8 mouse cellular contexts compared by ENCODE assay signal in the genomic region with DNA sequence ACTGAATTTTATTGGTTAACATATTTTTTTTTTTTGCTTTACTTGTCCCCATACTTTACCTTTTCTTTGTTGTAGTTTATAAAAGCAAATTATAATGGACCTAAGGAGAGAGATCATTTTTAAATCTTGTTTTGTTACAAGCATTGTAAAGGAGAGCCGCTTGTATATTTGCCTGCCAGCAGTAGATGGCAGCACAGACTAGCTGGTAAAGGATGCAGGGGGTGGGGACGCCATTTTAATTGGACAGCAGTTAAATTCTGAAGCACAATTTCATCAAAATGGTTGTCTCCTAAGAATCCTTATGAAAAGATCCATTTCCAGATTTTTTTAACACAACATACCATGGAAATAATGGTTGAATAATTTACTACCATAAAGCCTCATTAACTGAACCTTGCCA.
A peak's percentile ranks its signal among the peaks of the same experiment; 100 is the strongest.
DNase-seq lines count a peak whose midpoint lies in the region; ATAC-seq and TF ChIP-seq lines count a peak whose summit lies in the region.

No protein-coding gene starts in this region.

- H3K4me1 ChIP-seq in midbrain, postnatal 0 days (ENCODE audit: insufficient read depth, low read length) = no peaks in the 10 kb centered on the region
- no peaks in the 10 kb centered on the region for H3K4me1 ChIP-seq in midbrain, embryonic 16.5 days (ENCODE audit: control insufficient read depth, insufficient read depth, low read length)

- H3K36me3 ChIP-seq in midbrain, postnatal 0 days (ENCODE audit: insufficient read depth, low read length) = no peaks in the 10 kb centered on the region; the same call in 1 of the 2 replicates
- no peaks in the 10 kb centered on the region for H3K36me3 ChIP-seq in midbrain, embryonic 16.5 days (ENCODE audit: control insufficient read depth, insufficient read depth, low read length)

- no peaks in the 10 kb centered on the region for H3K27me3 ChIP-seq in midbrain, postnatal 0 days (ENCODE audit: insufficient read depth, low read length)
- H3K27me3 ChIP-seq in midbrain, embryonic 16.5 days (ENCODE audit: control insufficient read depth, insufficient read depth, low read depth, low read length) = no peaks in the 10 kb centered on the region

- no peak for DNase-seq in frontal cortex, postnatal 25 days (ENCODE audit: low spot score in 2 of 2)
- DNase-seq in midbrain, postnatal 0 days (ENCODE audit: low spot score) = peak; percentile 58
- peak; percentile 59 to 62 for DNase-seq in cerebellum, postnatal 14 days
- peak; percentile 60 for DNase-seq in kidney, postnatal 10 days
- DNase-seq in retina, postnatal 7 days (ENCODE audit: low read depth, low spot score) = peak; percentile 11
- DNase-seq in spleen, adult 18-20 months = no peak

- no peak overlapping the region for H3K27ac ChIP-seq in midbrain, postnatal 0 days (ENCODE audit: low read depth, low read length)
- H3K27ac ChIP-seq in midbrain, embryonic 16.5 days (ENCODE audit: low read length) = no peak overlapping the region

- H3K9me3 ChIP-seq in midbrain, postnatal 0 days (ENCODE audit: low read length) = no peaks in the 10 kb centered on the region
- no peaks in the 10 kb centered on the region for H3K9me3 ChIP-seq in midbrain, embryonic 16.5 days (replicated peaks; ENCODE audit: control insufficient read depth, low read length, poor library complexity, severe bottlenecking)

- 30% methylated on average over 2 of the region's 2 CpGs for WGBS in midbrain, postnatal 0 days
- 18% methylated on average over 2 of the region's 2 CpGs for WGBS in midbrain, embryonic 16.5 days

- peak; percentile 78 for TF ChIP-seq CTCF in midbrain, postnatal 0 days (IDR thresholded peaks at IDR 0.05)

- no peak overlapping the region for H3K4me3 ChIP-seq in midbrain, postnatal 0 days (ENCODE audit: low read depth, low read length)
- no peak overlapping the region for H3K4me3 ChIP-seq in midbrain, embryonic 16.5 days (ENCODE audit: low read depth, low read length)

- peak; percentile 80 for ATAC-seq in frontal cortex, adult (ENCODE audit: low TSS enrichment)
- ATAC-seq in midbrain, postnatal 0 days (ENCODE audit: low FRiP score) = 0 out of 2 replicates have a peak, but pooled peaks have one; percentile 34
- no peak for ATAC-seq in midbrain, embryonic 16.5 days

- no peak overlapping the region for H3K4me2 ChIP-seq in midbrain, postnatal 0 days (ENCODE audit: low read depth, low read length, poor library complexity, severe bottlenecking)
- H3K4me2 ChIP-seq in midbrain, embryonic 16.5 days (ENCODE audit: low read length) = no peak overlapping the region

- H3K9ac ChIP-seq in midbrain, postnatal 0 days (replicated peaks; ENCODE audit: low read length, poor library complexity, severe bottlenecking) = no peak overlapping the region
- H3K9ac ChIP-seq in midbrain, embryonic 16.5 days (ENCODE audit: low read depth, low read length) = no peak overlapping the region

Comparison
In these comparisons a context has a peak if more than half of its experiments do, and no peak if none do; other contexts are left out.
1. DNase-seq: peak in midbrain, postnatal 0 days (single experiment), cerebellum, postnatal 14 days (2 of 2), kidney, postnatal 10 days (single experiment) and retina, postnatal 7 days (single experiment); none in frontal cortex, postnatal 25 days (0 of 2) and spleen, adult 18-20 months (0 of 2).